Mouse (Mus musculus) kidney, postnatal 10 days (tissue): ENCODE measurements at regions not wholly inside any gene's neighbourhood (a gene's known extent, or its start where the extent isn't known, plus 50 kb on each side); places are given as distances from the start of the nearest gene placed in this dataset.
"Not testable (repeated sequence)": the region's sequence is repeated elsewhere in the genome, so short reads cannot be mapped to it uniquely, and the experiment has no call there.

Experiments
- DNase-seq: peaks from one replicate; pipeline ENCODE4 v3.0.0; 2021; ENCODE audit warnings: mixed read lengths

GRCm38 (mm10) chr8:60728339-60728738, 95.7 kb downstream of the Mfap3l start:
- no peak for DNase-seq

- no peak for DNase-seq
These were observed 99.9 kb downstream of the Mfap3l start for GRCm38 (mm10) chr8:60732545-60732944.

- DNase-seq, result no peak
These were observed 103.3 kb downstream of the Mfap3l start for GRCm38 (mm10) chr8:60735961-60736360.

GRCm38 (mm10) chr8:60736401-60736800, 103.8 kb downstream of the Mfap3l start:
- DNase-seq, result no peak

- DNase-seq, result no peak
These were observed 104.3 kb downstream of the Mfap3l start for GRCm38 (mm10) chr8:60736913-60737312.

- DNase-seq, result no peak
These were observed 105.0 kb downstream of the Mfap3l start for GRCm38 (mm10) chr8:60737616-60738015.

GRCm38 (mm10) chr8:60745877-60746276, 113.2 kb downstream of the Mfap3l start:
- DNase-seq, result no peak

GRCm38 (mm10) chr8:60746486-60746885, 113.9 kb downstream of the Mfap3l start:
- DNase-seq, result no peak

GRCm38 (mm10) chr8:60755704-60756415, 123.2 kb downstream of the Mfap3l start:
- DNase-seq, result peak; percentile 84

- DNase-seq, result no peak
These were observed 126.3 kb upstream of the Hpf1 start for GRCm38 (mm10) chr8:60763959-60764358.

- no peak for DNase-seq
These were observed 116.9 kb upstream of the Hpf1 start for GRCm38 (mm10) chr8:60773350-60773749.

- DNase-seq, result not testable (repeated sequence)
These were observed 114.0 kb upstream of the Hpf1 start for GRCm38 (mm10) chr8:60776251-60776650.

- no peak for DNase-seq
These were observed 105.2 kb upstream of the Hpf1 start for GRCm38 (mm10) chr8:60785049-60785448.

GRCm38 (mm10) chr8:60790453-60790852, 99.8 kb upstream of the Hpf1 start:
- no peak for DNase-seq

- no peak for DNase-seq
These were observed 97.7 kb upstream of the Hpf1 start for GRCm38 (mm10) chr8:60792518-60792917.

- DNase-seq, result no peak
These were observed 85.4 kb upstream of the Hpf1 start for GRCm38 (mm10) chr8:60804787-60805186.

GRCm38 (mm10) chr8:60806772-60807171, 83.4 kb upstream of the Hpf1 start:
- no peak for DNase-seq

- DNase-seq, result no peak
These were observed 80.4 kb upstream of the Hpf1 start for GRCm38 (mm10) chr8:60809806-60810205.

GRCm38 (mm10) chr8:60810955-60811354, 79.3 kb upstream of the Hpf1 start:
- DNase-seq, result no peak

GRCm38 (mm10) chr8:60825676-60826442, 64.4 kb upstream of the Hpf1 start:
- DNase-seq, result no peak

GRCm38 (mm10) chr8:60827241-60827640, 63.0 kb upstream of the Hpf1 start:
- DNase-seq, result no peak

GRCm38 (mm10) chr8:60829093-60829492, 61.1 kb upstream of the Hpf1 start:
- DNase-seq, result no peak

GRCm38 (mm10) chr8:60830556-60830955, 59.7 kb upstream of the Hpf1 start:
- DNase-seq, result no peak

- DNase-seq, result no peak
These were observed 51.7 kb upstream of the Hpf1 start for GRCm38 (mm10) chr8:60838526-60838925.
